20 mouse cellular contexts compared by ENCODE assay signal in the genomic region with DNA sequence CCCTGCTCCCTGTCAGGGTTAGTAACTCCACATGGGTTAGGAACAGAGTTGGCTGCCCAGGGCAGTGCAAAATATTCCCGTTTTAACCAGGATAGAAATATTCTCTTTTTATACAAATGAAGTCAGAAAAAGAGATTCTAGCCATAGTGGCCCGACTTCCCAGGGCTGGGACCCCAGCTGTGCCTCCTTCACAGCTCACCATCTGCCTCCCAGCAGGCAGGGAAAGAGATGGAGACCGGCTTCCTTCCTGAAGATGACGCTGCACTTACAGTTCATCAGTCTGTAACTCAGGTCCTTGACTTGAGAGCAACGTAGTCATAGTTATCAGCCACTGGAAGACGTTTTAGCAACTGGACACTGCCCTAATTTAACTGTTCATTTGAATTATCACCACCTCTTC. TPM values are rescaled to one million over a fixed set of nuclear protein-coding genes. Genes with fewer than 3 reads are reported as not detected.
DNase-seq lines count a peak whose midpoint lies in the region; ATAC-seq and TF ChIP-seq lines count a peak whose summit lies in the region.
"Had no signal": no experiment of that assay in that cellular context is flagged by ENCODE, and none has a peak within 500 bp of the region (broad histone marks: within the 10 kb centered on the region; RNA-seq: fewer than 3 reads in every experiment).

No protein-coding gene starts in this region.

- H3K4me3 ChIP-seq in midbrain, embryonic 11.5 days (ENCODE audit: low read depth, low read length): no peak overlapping the region
- no peak overlapping the region for H3K4me3 ChIP-seq in midbrain, embryonic 10.5 days
- H3K4me3 ChIP-seq in cerebellum, adult 2 months (replicated peaks; ENCODE audit: insufficient read depth, low read depth, low read length): no peak overlapping the region
- H3K4me3 ChIP-seq in liver, embryonic 11.5 days (ENCODE audit: low read depth, low read length): no peak overlapping the region
- H3K4me3 ChIP-seq: embryonic facial prominence, embryonic 13.5 days; forebrain, embryonic 13.5 days; gastrocnemius, adult 2 months; heart, embryonic 13.5 days had no signal

- H3K27ac ChIP-seq in midbrain, embryonic 11.5 days (ENCODE audit: low read depth, low read length): no peak overlapping the region
- H3K27ac ChIP-seq in midbrain, embryonic 10.5 days (replicated peaks): no peak overlapping the region
- peak overlapping the region; percentile 51 for H3K27ac ChIP-seq in cerebellum, adult 2 months (ENCODE audit: insufficient read depth, low read length)
- H3K27ac ChIP-seq in liver, embryonic 11.5 days (ENCODE audit: low read depth, low read length): no peak overlapping the region
- H3K27ac ChIP-seq: embryonic facial prominence, embryonic 13.5 days; forebrain, embryonic 13.5 days; gastrocnemius, adult 2 months; heart, embryonic 13.5 days had no signal

- H3K4me2 ChIP-seq in midbrain, embryonic 11.5 days: no peak overlapping the region
- no peak overlapping the region for H3K4me2 ChIP-seq in liver, embryonic 11.5 days
- H3K4me2 ChIP-seq: embryonic facial prominence, embryonic 13.5 days; forebrain, embryonic 13.5 days; heart, embryonic 13.5 days had no signal

- H3K27me3 ChIP-seq in midbrain, embryonic 11.5 days (ENCODE audit: control insufficient read depth, insufficient read depth, low read length): no peaks in the 10 kb centered on the region
- H3K27me3 ChIP-seq in midbrain, embryonic 10.5 days (ENCODE audit: low read depth, poor library complexity, severe bottlenecking): no peaks in the 10 kb centered on the region
- no peaks in the 10 kb centered on the region for H3K27me3 ChIP-seq in cerebellum, adult 2 months (ENCODE audit: control insufficient read depth, insufficient read depth, low read length)
- no peaks in the 10 kb centered on the region for H3K27me3 ChIP-seq in liver, embryonic 11.5 days (replicated peaks; ENCODE audit: control insufficient read depth, insufficient read depth, low read length)
- H3K27me3 ChIP-seq: embryonic facial prominence, embryonic 13.5 days; forebrain, embryonic 13.5 days; heart, embryonic 13.5 days; Patski had no signal

- 38% methylated on average over 6 of the region's 6 CpGs for WGBS in midbrain, embryonic 11.5 days
- WGBS in midbrain, embryonic 10.5 days: 39% methylated on average over 6 of the region's 6 CpGs
- WGBS in cerebellum, adult 2 months: 2% methylated on average over 6 of the region's 6 CpGs
- WGBS in liver, embryonic 11.5 days: 19% methylated on average over 6 of the region's 6 CpGs

- peak; percentile 19 for DNase-seq in midbrain, embryonic 11.5 days (ENCODE audit: low spot score, missing footprints)
- DNase-seq in midbrain, embryonic 10.5 days (ENCODE audit: low spot score): no peak
- peak; percentile 73 to 78 for DNase-seq in cerebellum, adult 2 months
- peak; percentile 60 to 76 for DNase-seq in cerebellum, postnatal 10 days
- no peak for DNase-seq in lung, adult 18-20 months
- DNase-seq in liver, embryonic 11.5 days (ENCODE audit: low spot score): no peak
- DNase-seq: adrenal gland, postnatal 14 days; forebrain, postnatal 0 days; gastrocnemius, adult 2 months; gastrocnemius, postnatal 25 days; heart, postnatal 36 days; kidney, adult 11 months had no signal

- H3K9me3 ChIP-seq in midbrain, embryonic 11.5 days (ENCODE audit: control insufficient read depth, low read length): no peaks in the 10 kb centered on the region
- no peaks in the 10 kb centered on the region for H3K9me3 ChIP-seq in midbrain, embryonic 10.5 days (replicated peaks)
- no peaks in the 10 kb centered on the region for H3K9me3 ChIP-seq in liver, embryonic 11.5 days (ENCODE audit: control insufficient read depth, low read length)
- H3K9me3 ChIP-seq: embryonic facial prominence, embryonic 13.5 days; forebrain, embryonic 13.5 days; heart, embryonic 13.5 days had no signal

- no peak overlapping the region for H3K9ac ChIP-seq in midbrain, embryonic 11.5 days (ENCODE audit: low read length)
- H3K9ac ChIP-seq in liver, embryonic 11.5 days (ENCODE audit: low read depth, low read length): no peak overlapping the region
- H3K9ac ChIP-seq: embryonic facial prominence, embryonic 13.5 days; forebrain, embryonic 13.5 days; forebrain, postnatal 0 days; heart, embryonic 13.5 days had no signal

- H3K36me3 ChIP-seq in midbrain, embryonic 11.5 days (ENCODE audit: control insufficient read depth, insufficient read depth, low read length): no peaks in the 10 kb centered on the region
- no peaks in the 10 kb centered on the region for H3K36me3 ChIP-seq in midbrain, embryonic 10.5 days
- H3K36me3 ChIP-seq in liver, embryonic 11.5 days (ENCODE audit: control insufficient read depth, insufficient read depth, low read length): no peaks in the 10 kb centered on the region
- H3K36me3 ChIP-seq: embryonic facial prominence, embryonic 13.5 days; heart, embryonic 13.5 days had no signal

- ATAC-seq in midbrain, embryonic 11.5 days (ENCODE audit: low FRiP score): no peak
- no peak for ATAC-seq in frontal cortex, adult (ENCODE audit: low TSS enrichment)
- ATAC-seq in liver, embryonic 11.5 days (replicated peaks; ENCODE audit: low FRiP score): no peak
- ATAC-seq: activated CD4-positive, CD25-positive, alpha-beta regulatory T cell, adult 4 months; forebrain, embryonic 13.5 days; forebrain, postnatal 0 days; hindbrain, embryonic 16.5 days; inflammation-experienced regulatory T-cells, adult 6 months; Patski had no signal

- no peak for TF ChIP-seq POLR2A in cerebellum, adult 2 months (IDR thresholded peaks at IDR 0.05; ENCODE audit: borderline replicate concordance, insufficient read depth, low read length)

- H3K4me1 ChIP-seq in midbrain, embryonic 11.5 days (ENCODE audit: control insufficient read depth, insufficient read depth, low read length): no peaks in the 10 kb centered on the region
- no peaks in the 10 kb centered on the region for H3K4me1 ChIP-seq in midbrain, embryonic 10.5 days
- H3K4me1 ChIP-seq in cerebellum, adult 2 months (ENCODE audit: control insufficient read depth, insufficient read depth, low read length): peaks cover 16% of the 10 kb centered on the region
- H3K4me1 ChIP-seq in liver, embryonic 11.5 days (replicated peaks; ENCODE audit: control insufficient read depth, insufficient read depth, low read length): no peaks in the 10 kb centered on the region
- H3K4me1 ChIP-seq: embryonic facial prominence, embryonic 13.5 days; forebrain, embryonic 13.5 days; heart, embryonic 13.5 days had no signal

- TF ChIP-seq CTCF in cerebellum, adult 2 months (IDR thresholded peaks at IDR 0.05; ENCODE audit: borderline replicate concordance, insufficient read depth, low read depth, low read length): no peak

RNA-seq across cellular contexts. Expression of a gene that starts 14.1 kb away (rescaled TPM):
- 3.8 and 4.1 TPM in 2 replicates for polyA plus RNA-seq in midbrain, embryonic 11.5 days (2014; fragmentation: Nextera tagmentation; extraction: Ambion mirVana)
- 3.8 and 5.2 TPM in 2 replicates for polyA plus RNA-seq in midbrain, embryonic 10.5 days (2016; fragmentation: Nextera tagmentation; extraction: Ambion mirVana)
- polyA plus RNA-seq in cerebellum, adult 2 months (2012; rRNA removed): 206 and 213 TPM in 2 replicates
- 1.9 and 2.1 TPM in 2 replicates for polyA plus RNA-seq in liver, embryonic 11.5 days (2014; fragmentation: Nextera tagmentation; extraction: Ambion mirVana)
- polyA plus RNA-seq: activated CD4-positive, CD25-positive, alpha-beta regulatory T cell, adult 4 months; inflammation-experienced regulatory T-cells, adult 6 months had no signal

Comparison
In these comparisons a context has a peak if more than half of its experiments do, and no peak if none do; other contexts are left out.
1. DNase-seq: peak in midbrain, embryonic 11.5 days (single experiment), cerebellum, adult 2 months (2 of 2) and cerebellum, postnatal 10 days (2 of 2); none in midbrain, embryonic 10.5 days (single experiment), lung, adult 18-20 months (0 of 2) and liver, embryonic 11.5 days (single experiment).
2. RNA of a gene that starts 14.1 kb away (polyA plus RNA-seq): 206 to 213 TPM in cerebellum, adult 2 months; 3.8 to 5.2 TPM in midbrain, embryonic 10.5 days, 3.8 to 4.1 TPM in midbrain, embryonic 11.5 days and 1.9 to 2.1 TPM in liver, embryonic 11.5 days; every median in the first group is over 10 times any median in the second.